Mouse (Mus musculus) forebrain, postnatal 0 days (tissue): Measurements from ENCODE around the gene Cpvl. TPM values are rescaled to one million over a fixed set of nuclear protein-coding genes. Genes with fewer than 3 reads are reported as not detected.

Experiments used
- ATAC-seq: fragments of 200-750 bp; cut with Nextera tagmentation; 2 replicates; pipeline ENCODE4 v1.8.0; 2017; ENCODE audit warnings: mild to moderate bottlenecking, moderate library complexity
- DNase-seq: peaks from one replicate; pipeline ENCODE4 v3.0.0-alpha.2; 2015
- H3K27ac ChIP-seq: fragments of 300-500 bp; sonication (generic); 2 replicates; pipeline ENCODE4 v1.5.1; 2014; ENCODE audit warnings: low read depth, mild to moderate bottlenecking, antibody characterized with exemption, low read length, moderate library complexity, mixed read lengths
- H3K27me3 ChIP-seq: fragments of 300-500 bp; sonication (generic); 2 replicates; pipeline ENCODE4 v1.6.1; 2014; ENCODE audit warnings: mild to moderate bottlenecking, low read length, mixed read lengths; ENCODE audit not compliant: insufficient read depth
- H3K36me3 ChIP-seq: fragments of 300-500 bp; sonication (generic); 2 replicates; pipeline ENCODE4 v1.6.1; 2014; ENCODE audit warnings: mild to moderate bottlenecking, moderate library complexity; ENCODE audit not compliant: insufficient read depth
- H3K4me1 ChIP-seq: fragments of 300-500 bp; sonication (generic); 2 replicates; pipeline ENCODE4 v1.6.1; 2014; ENCODE audit warnings: antibody characterized with exemption; ENCODE audit not compliant: insufficient read depth
- H3K4me2 ChIP-seq: fragments of 300-500 bp; sonication (generic); 2 replicates; pipeline ENCODE4 v1.6.1; 2014; ENCODE audit warnings: low read depth, mild to moderate bottlenecking, moderate library complexity
- H3K4me3 ChIP-seq: fragments of 300-500 bp; sonication (generic); 2 replicates; pipeline ENCODE4 v1.5.1; 2014; ENCODE audit warnings: low read depth, low read length, mixed read lengths
- H3K9ac ChIP-seq: fragments of 300-500 bp; sonication (generic); 2 replicates; pipeline ENCODE4 v1.6.1; 2014; ENCODE audit warnings: mild to moderate bottlenecking
- H3K9me3 ChIP-seq: fragments of 300-500 bp; sonication (generic); 2 replicates; pipeline ENCODE4 v1.6.1; 2016; ENCODE audit warnings: low read length
- CTCF ChIP-seq: sonication (generic); IDR thresholded peaks from 2 replicates; pipeline ENCODE4 v1.5.1; 2016; ENCODE audit warnings: antibody characterized with exemption, control low read depth, low read depth
- WGBS: fragments of 180-500 bp; shearing (Covaris S2); extraction: QIAGEN DNeasy Blood & Tissue Kit; methylation state at CpG from one replicate; pipeline ENCODE4 v1.1.7; 2014; 5-methylcytosine and 5-hydroxymethylcytosine counted together
- polyA plus RNA-seq: library from polyadenylated mRNA; unstranded; fragments of >200 nt; fragmentation: Nextera tagmentation; extraction: Ambion mirVana; gene quantifications from 2 replicates; pipeline ENCODE4 v1.2.1, GENCODE M21; 2015
- total RNA-seq: library from RNA; depleted of rRNA; stranded (reverse); fragments of >200 nt; gene quantifications from 2 replicates; pipeline ENCODE4 v1.2.3, GENCODE M21; 2014

Gene Cpvl
- total and polyA plus RNA-seq, 2 experiments from 2014 or later: 0.13 TPM; not detected in 1

- Histone ChIP-seq H3K27me3 (no peaks in the 10 kb centered on the region), H3K4me3 (no peak overlapping the region), H3K9me3 (no peaks in the 10 kb centered on the region), H3K4me1 (no peaks in the 10 kb centered on the region), H3K4me2 (no peak overlapping the region), H3K9ac (no peak overlapping the region), H3K36me3 (no peaks in the 10 kb centered on the region), H3K27ac (no peak overlapping the region)
- TF ChIP-seq CTCF: no peak
- DNase-seq: no peak
- no peak for ATAC-seq
- WGBS: 71% methylated on average over 3 of the region's 3 CpGs
Measured at GRCm38 (mm10) chr6:53893731-53894130, 84.7 kb downstream of the Cpvl start.

GRCm38 (mm10) chr6:53891109-53891508 is 87.4 kb downstream of the Cpvl start:
- Histone ChIP-seq H3K9ac (no peak overlapping the region), H3K4me2 (no peak overlapping the region), H3K36me3 (no peaks in the 10 kb centered on the region), H3K9me3 (no peaks in the 10 kb centered on the region), H3K4me1 (no peaks in the 10 kb centered on the region), H3K27ac (no peak overlapping the region), H3K4me3 (no peak overlapping the region), H3K27me3 (no peaks in the 10 kb centered on the region)
- ATAC-seq (no peak), DNase-seq (no peak)
- no peak for TF ChIP-seq CTCF
- 73% methylated on average over 3 of the region's 3 CpGs for WGBS

DNA sequence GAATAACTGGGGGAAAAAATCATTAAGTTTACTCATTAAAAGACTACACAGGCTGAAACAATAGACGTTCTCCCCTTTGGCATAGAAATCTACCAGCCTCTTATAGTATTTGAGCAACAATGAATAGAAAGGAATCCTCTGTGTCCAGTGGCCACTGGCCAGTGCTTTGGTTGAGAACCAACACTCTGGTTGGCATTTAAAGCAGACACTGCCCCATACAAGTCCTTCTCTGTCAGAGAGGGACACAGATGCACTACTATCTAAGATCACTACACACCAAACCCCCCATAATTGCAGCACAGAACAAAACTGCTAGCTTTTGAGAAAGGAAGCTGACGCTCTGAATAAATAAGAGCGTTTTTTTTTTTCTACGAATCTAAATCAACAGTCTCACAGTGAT is 93.5 kb downstream of the Cpvl start:
- TF ChIP-seq CTCF: no peak
- peak; percentile 73 for ATAC-seq
- Histone ChIP-seq H3K9ac (no peak overlapping the region), H3K27me3 (no peaks in the 10 kb centered on the region), H3K4me1 (peaks cover 12% of the 10 kb centered on the region), H3K36me3 (no peaks in the 10 kb centered on the region), H3K9me3 (no peaks in the 10 kb centered on the region), H3K27ac (0 out of 2 replicates have a peak overlapping the region, but pooled peaks have one; percentile 62), H3K4me2 (no peak overlapping the region), H3K4me3 (no peak overlapping the region)
- DNase-seq: peak; percentile 62
- 30% methylated on average over 4 of the region's 4 CpGs for WGBS

GRCm38 (mm10) chr6:53884496-53884895 is 94.0 kb downstream of the Cpvl start:
- WGBS: 77% methylated on average over 8 of the region's 8 CpGs
- Histone ChIP-seq H3K4me1 (peaks cover 12% of the 10 kb centered on the region), H3K36me3 (no peaks in the 10 kb centered on the region), H3K9me3 (no peaks in the 10 kb centered on the region), H3K9ac (no peak overlapping the region), H3K27me3 (no peaks in the 10 kb centered on the region), H3K27ac (no peak overlapping the region), H3K4me2 (no peak overlapping the region), H3K4me3 (no peak overlapping the region)
- no peak for ATAC-seq
- no peak for TF ChIP-seq CTCF
- no peak for DNase-seq

DNA sequence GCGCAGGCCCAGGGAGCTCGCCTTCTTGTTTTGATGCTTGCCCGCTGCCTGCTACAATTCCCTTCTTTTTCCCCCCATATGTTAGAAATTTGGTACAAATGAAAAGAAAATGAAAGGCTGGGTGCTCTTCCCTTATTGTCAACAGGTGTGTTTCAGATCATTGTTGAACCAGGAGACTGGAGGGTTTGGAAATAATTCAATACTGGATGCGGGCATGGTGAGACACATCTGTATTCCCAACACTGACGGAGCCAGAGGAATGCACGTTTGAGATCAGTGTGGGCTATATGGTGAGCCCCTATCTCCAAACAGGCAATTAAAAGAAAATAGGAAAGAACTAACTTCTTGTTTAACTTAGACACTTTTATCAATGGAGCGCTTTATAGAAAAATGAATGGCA is 95.1 kb downstream of the Cpvl start:
- Histone ChIP-seq H3K4me2 (no peak overlapping the region), H3K36me3 (no peaks in the 10 kb centered on the region), H3K27ac (no peak overlapping the region), H3K27me3 (no peaks in the 10 kb centered on the region; the same call in 1 of the 2 replicates), H3K4me1 (peaks cover 12% of the 10 kb centered on the region), H3K9me3 (no peaks in the 10 kb centered on the region), H3K9ac (no peak overlapping the region), H3K4me3 (no peak overlapping the region)
- DNase-seq (no peak), ATAC-seq (no peak)
- WGBS: 83% methylated on average over 7 of the region's 7 CpGs
- TF ChIP-seq CTCF: no peak

- Histone ChIP-seq H3K9me3 (no peaks in the 10 kb centered on the region), H3K4me2 (peak overlapping the region; percentile 49), H3K4me1 (peaks cover 12% of the 10 kb centered on the region), H3K36me3 (no peaks in the 10 kb centered on the region), H3K27ac (peak overlapping the region; percentile 59; the same call in 1 of the 2 replicates), H3K4me3 (no peak overlapping the region), H3K9ac (peak overlapping the region; percentile 44; the same call in 1 of the 2 replicates), H3K27me3 (no peaks in the 10 kb centered on the region; the same call in 1 of the 2 replicates)
- TF ChIP-seq CTCF: no peak
- DNase-seq: peak; percentile 43
- WGBS: 7% methylated on average over 10 of the region's 10 CpGs
- peak; percentile 49 for ATAC-seq
Measured at GRCm38 (mm10) chr6:53881623-53882022, 96.8 kb downstream of the Cpvl start.

GRCm38 (mm10) chr6:53881235-53881606 is 97.2 kb downstream of the Cpvl start:
- DNase-seq (peak; percentile 9), ATAC-seq (no peak)
- Histone ChIP-seq H3K36me3 (no peaks in the 10 kb centered on the region), H3K27ac (peak overlapping the region; percentile 59; the same call in 1 of the 2 replicates), H3K4me1 (peaks cover 12% of the 10 kb centered on the region), H3K4me2 (peak overlapping the region; percentile 49), H3K4me3 (peak overlapping the region; percentile 24), H3K9ac (peak overlapping the region; percentile 44), H3K9me3 (no peaks in the 10 kb centered on the region), H3K27me3 (no peaks in the 10 kb centered on the region; the same call in 1 of the 2 replicates)
- TF ChIP-seq CTCF: no peak
- WGBS: 8% methylated on average over 5 of the region's 5 CpGs
